Mouse (Mus musculus): ENCODE results near the gene St7. TPM values are rescaled to one million over a fixed set of nuclear protein-coding genes. Genes with fewer than 3 reads are reported as not detected.

St7 gene
- polyA plus RNA-seq, 1 experiment from 2014 or later, result 32.9 TPM

- Histone ChIP-seq H3K4me2 (ENCODE audit: low read depth, low read length, severe bottlenecking) (no peak overlapping the region), H3K4me1 (replicated peaks; ENCODE audit: control insufficient read depth, insufficient read depth, low read length) (no peaks in the 10 kb centered on the region), H3K4me3 (ENCODE audit: low read depth, low read length) (no peak overlapping the region), H3K9ac (ENCODE audit: low read length) (no peak overlapping the region), H3K9me3 (ENCODE audit: control insufficient read depth, low read length) (no peaks in the 10 kb centered on the region), H3K27ac (ENCODE audit: low read depth, low read length) (no peak overlapping the region), H3K36me3 (ENCODE audit: control insufficient read depth, insufficient read depth, low read length) (no peaks in the 10 kb centered on the region), H3K27me3 (ENCODE audit: control insufficient read depth, insufficient read depth, low read length) (no peaks in the 10 kb centered on the region)
- 82% methylated on average over 11 of the region's 11 CpGs for WGBS
- ATAC-seq (replicated peaks; ENCODE audit: low FRiP score), result no peak
- no peak for DNase-seq (ENCODE audit: low spot score)
These were observed 254.5 kb downstream of the St7 start for GRCm38 (mm10) chr6:17947130-17947831.

GRCm38 (mm10) chr6:17949103-17949502 lies 256.4 kb downstream of the St7 start:
- Histone ChIP-seq H3K27ac (ENCODE audit: low read depth, low read length) (no peak overlapping the region), H3K4me3 (ENCODE audit: low read depth, low read length) (no peak overlapping the region), H3K9me3 (ENCODE audit: control insufficient read depth, low read length) (no peaks in the 10 kb centered on the region), H3K27me3 (ENCODE audit: control insufficient read depth, insufficient read depth, low read length) (no peaks in the 10 kb centered on the region), H3K36me3 (ENCODE audit: control insufficient read depth, insufficient read depth, low read length) (no peaks in the 10 kb centered on the region), H3K9ac (ENCODE audit: low read length) (no peak overlapping the region), H3K4me2 (ENCODE audit: low read depth, low read length, severe bottlenecking) (no peak overlapping the region), H3K4me1 (replicated peaks; ENCODE audit: control insufficient read depth, insufficient read depth, low read length) (no peaks in the 10 kb centered on the region)
- DNase-seq (ENCODE audit: low spot score), result no peak
- no peak for ATAC-seq (replicated peaks; ENCODE audit: low FRiP score)
- WGBS, result 89% methylated on average over 5 of the region's 5 CpGs

- Histone ChIP-seq H3K9me3 (ENCODE audit: control insufficient read depth, low read length) (no peaks in the 10 kb centered on the region), H3K4me3 (ENCODE audit: low read depth, low read length) (no peak overlapping the region), H3K4me1 (replicated peaks; ENCODE audit: control insufficient read depth, insufficient read depth, low read length) (no peaks in the 10 kb centered on the region), H3K36me3 (ENCODE audit: control insufficient read depth, insufficient read depth, low read length) (no peaks in the 10 kb centered on the region), H3K27me3 (ENCODE audit: control insufficient read depth, insufficient read depth, low read length) (no peaks in the 10 kb centered on the region), H3K9ac (ENCODE audit: low read length) (no peak overlapping the region), H3K4me2 (ENCODE audit: low read depth, low read length, severe bottlenecking) (no peak overlapping the region), H3K27ac (ENCODE audit: low read depth, low read length) (no peak overlapping the region)
- ATAC-seq (replicated peaks; ENCODE audit: low FRiP score), result no peak
- 91% methylated on average over 8 of the region's 8 CpGs for WGBS
- DNase-seq (ENCODE audit: low spot score), result no peak
These were observed 259.0 kb downstream of the St7 start for GRCm38 (mm10) chr6:17951779-17952178.

GRCm38 (mm10) chr6:17963455-17963854 lies 270.7 kb downstream of the St7 start:
- no peaks in the 10 kb centered on the region for H3K27me3 ChIP-seq (ENCODE audit: control insufficient read depth, insufficient read depth, low read length)
- WGBS, result 84% methylated on average over 3 of the region's 3 CpGs
- no peak overlapping the region for H3K27ac ChIP-seq (ENCODE audit: low read depth, low read length)
- no peak overlapping the region for H3K4me3 ChIP-seq (ENCODE audit: low read depth, low read length)
- no peak overlapping the region for H3K9ac ChIP-seq (ENCODE audit: low read length)
- DNase-seq (ENCODE audit: low spot score), result no peak
- H3K9me3 ChIP-seq (ENCODE audit: control insufficient read depth, low read length), result no peaks in the 10 kb centered on the region
- no peak overlapping the region for H3K4me2 ChIP-seq (ENCODE audit: low read depth, low read length, severe bottlenecking)
- no peaks in the 10 kb centered on the region for H3K36me3 ChIP-seq (ENCODE audit: control insufficient read depth, insufficient read depth, low read length)
- H3K4me1 ChIP-seq (replicated peaks; ENCODE audit: control insufficient read depth, insufficient read depth, low read length), result no peaks in the 10 kb centered on the region
- no peak for ATAC-seq (replicated peaks; ENCODE audit: low FRiP score)

GRCm38 (mm10) chr6:17968467-17969144 lies 275.9 kb downstream of the St7 start:
- Histone ChIP-seq H3K4me2 (ENCODE audit: low read depth, low read length, severe bottlenecking) (no peak overlapping the region), H3K27me3 (ENCODE audit: control insufficient read depth, insufficient read depth, low read length) (no peaks in the 10 kb centered on the region), H3K36me3 (ENCODE audit: control insufficient read depth, insufficient read depth, low read length) (no peaks in the 10 kb centered on the region), H3K27ac (ENCODE audit: low read depth, low read length) (no peak overlapping the region), H3K4me1 (replicated peaks; ENCODE audit: control insufficient read depth, insufficient read depth, low read length) (no peaks in the 10 kb centered on the region), H3K4me3 (ENCODE audit: low read depth, low read length) (no peak overlapping the region), H3K9ac (ENCODE audit: low read length) (no peak overlapping the region), H3K9me3 (ENCODE audit: control insufficient read depth, low read length) (no peaks in the 10 kb centered on the region)
- 81% methylated on average over 1 of the region's 1 CpGs for WGBS
- DNase-seq (ENCODE audit: low spot score), result peak; percentile 66
- peak; percentile 77 for ATAC-seq (replicated peaks; ENCODE audit: low FRiP score)

GRCm38 (mm10) chr6:17969815-17970214 lies 277.1 kb downstream of the St7 start:
- Histone ChIP-seq H3K27me3 (ENCODE audit: control insufficient read depth, insufficient read depth, low read length) (no peaks in the 10 kb centered on the region), H3K9me3 (ENCODE audit: control insufficient read depth, low read length) (no peaks in the 10 kb centered on the region), H3K9ac (ENCODE audit: low read length) (no peak overlapping the region), H3K4me1 (replicated peaks; ENCODE audit: control insufficient read depth, insufficient read depth, low read length) (no peaks in the 10 kb centered on the region), H3K27ac (ENCODE audit: low read depth, low read length) (no peak overlapping the region), H3K4me2 (ENCODE audit: low read depth, low read length, severe bottlenecking) (no peak overlapping the region), H3K4me3 (ENCODE audit: low read depth, low read length) (no peak overlapping the region), H3K36me3 (ENCODE audit: control insufficient read depth, insufficient read depth, low read length) (no peaks in the 10 kb centered on the region)
- WGBS, result 95% methylated on average over 1 of the region's 1 CpGs
- ATAC-seq (replicated peaks; ENCODE audit: low FRiP score), result no peak
- no peak for DNase-seq (ENCODE audit: low spot score)

GRCm38 (mm10) chr6:17971393-17971792 lies 278.7 kb downstream of the St7 start:
- no peak for DNase-seq (ENCODE audit: low spot score)
- no peak overlapping the region for H3K9ac ChIP-seq (ENCODE audit: low read length)
- no peaks in the 10 kb centered on the region for H3K9me3 ChIP-seq (ENCODE audit: control insufficient read depth, low read length)
- no peak overlapping the region for H3K4me3 ChIP-seq (ENCODE audit: low read depth, low read length)
- H3K27ac ChIP-seq (ENCODE audit: low read depth, low read length), result no peak overlapping the region
- no peaks in the 10 kb centered on the region for H3K27me3 ChIP-seq (ENCODE audit: control insufficient read depth, insufficient read depth, low read length)
- H3K4me2 ChIP-seq (ENCODE audit: low read depth, low read length, severe bottlenecking), result no peak overlapping the region
- H3K4me1 ChIP-seq (replicated peaks; ENCODE audit: control insufficient read depth, insufficient read depth, low read length), result no peaks in the 10 kb centered on the region
- no peaks in the 10 kb centered on the region for H3K36me3 ChIP-seq (ENCODE audit: control insufficient read depth, insufficient read depth, low read length)
- ATAC-seq (replicated peaks; ENCODE audit: low FRiP score), result no peak

- DNase-seq (ENCODE audit: low spot score), result no peak
- H3K36me3 ChIP-seq (ENCODE audit: control insufficient read depth, insufficient read depth, low read length), result no peaks in the 10 kb centered on the region
- H3K4me2 ChIP-seq (ENCODE audit: low read depth, low read length, severe bottlenecking), result no peak overlapping the region
- no peak overlapping the region for H3K27ac ChIP-seq (ENCODE audit: low read depth, low read length)
- H3K27me3 ChIP-seq (ENCODE audit: control insufficient read depth, insufficient read depth, low read length), result no peaks in the 10 kb centered on the region
- H3K4me3 ChIP-seq (ENCODE audit: low read depth, low read length), result no peak overlapping the region
- H3K4me1 ChIP-seq (replicated peaks; ENCODE audit: control insufficient read depth, insufficient read depth, low read length), result no peaks in the 10 kb centered on the region
- 90% methylated on average over 3 of the region's 3 CpGs for WGBS
- no peak for ATAC-seq (replicated peaks; ENCODE audit: low FRiP score)
- no peak overlapping the region for H3K9ac ChIP-seq (ENCODE audit: low read length)
- H3K9me3 ChIP-seq (ENCODE audit: control insufficient read depth, low read length), result no peaks in the 10 kb centered on the region
These were observed 281.7 kb downstream of the St7 start for GRCm38 (mm10) chr6:17974416-17974815.

GRCm38 (mm10) chr6:17977165-17977564 lies 284.4 kb downstream of the St7 start:
- Histone ChIP-seq H3K9me3 (ENCODE audit: control insufficient read depth, low read length) (no peaks in the 10 kb centered on the region), H3K27me3 (ENCODE audit: control insufficient read depth, insufficient read depth, low read length) (no peaks in the 10 kb centered on the region), H3K9ac (ENCODE audit: low read length) (no peak overlapping the region), H3K36me3 (ENCODE audit: control insufficient read depth, insufficient read depth, low read length) (no peaks in the 10 kb centered on the region), H3K4me1 (replicated peaks; ENCODE audit: control insufficient read depth, insufficient read depth, low read length) (no peaks in the 10 kb centered on the region), H3K27ac (ENCODE audit: low read depth, low read length) (no peak overlapping the region), H3K4me3 (ENCODE audit: low read depth, low read length) (no peak overlapping the region), H3K4me2 (ENCODE audit: low read depth, low read length, severe bottlenecking) (no peak overlapping the region)
- ATAC-seq (replicated peaks; ENCODE audit: low FRiP score), result no peak
- WGBS, result 51% methylated on average over 1 of the region's 1 CpGs
- DNase-seq (ENCODE audit: low spot score), result no peak
